23 mouse cellular contexts compared by ENCODE assay signal in the genomic region with DNA sequence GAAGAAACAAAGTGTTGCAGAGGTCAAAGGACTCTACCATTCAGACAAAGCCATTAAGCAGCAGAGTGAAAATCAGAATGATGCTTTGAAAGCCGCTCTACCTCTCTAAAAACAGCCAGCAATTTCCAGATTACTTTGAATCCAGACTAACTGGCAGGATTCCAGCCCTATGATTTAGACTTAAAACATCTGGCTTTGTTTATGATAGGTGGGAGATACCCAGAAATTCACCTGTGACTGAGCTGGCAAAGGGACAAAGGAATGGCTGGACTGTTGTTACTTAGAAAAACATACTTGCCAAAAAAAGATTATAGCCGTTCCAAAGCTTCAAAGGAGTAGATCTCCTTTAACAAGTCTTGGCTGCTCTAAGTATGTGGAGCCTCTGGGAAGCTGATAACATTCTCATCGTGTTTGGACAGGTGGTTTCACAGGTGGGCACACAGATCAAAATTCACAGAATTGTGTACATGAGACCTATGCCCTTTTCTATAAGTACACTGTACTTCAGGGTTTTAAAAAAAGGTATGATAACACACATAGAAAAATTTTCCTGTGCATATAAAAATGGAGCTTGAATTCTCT.
DNase-seq lines count a peak whose midpoint lies in the region; ATAC-seq and TF ChIP-seq lines count a peak whose summit lies in the region.
"Had no signal": no experiment of that assay in that cellular context is flagged by ENCODE, and none has a peak within 500 bp of the region (broad histone marks: within the 10 kb centered on the region; RNA-seq: fewer than 3 reads in every experiment).

No protein-coding gene starts in this region.

- WGBS in lung, embryonic 14.5 days: 24% methylated on average over 3 of the region's 3 CpGs

- H3K27ac ChIP-seq in lung, embryonic 14.5 days (ENCODE audit: low read depth): 0 out of 2 replicates have a peak overlapping the region, but pooled peaks have one; percentile 8
- H3K27ac ChIP-seq: heart, embryonic 15.5 days; hindbrain, embryonic 14.5 days; limb, embryonic 12.5 days had no signal

- H3K9me3 ChIP-seq in lung, embryonic 14.5 days (ENCODE audit: low read depth, low read length): no peaks in the 10 kb centered on the region
- H3K9me3 ChIP-seq: heart, embryonic 15.5 days; limb, embryonic 12.5 days had no signal

- H3K9ac ChIP-seq in lung, embryonic 14.5 days: no peak overlapping the region
- H3K9ac ChIP-seq: heart, embryonic 15.5 days; hindbrain, embryonic 14.5 days; limb, embryonic 12.5 days had no signal

- H3K4me2 ChIP-seq in lung, embryonic 14.5 days: no peak overlapping the region
- H3K4me2 ChIP-seq: heart, embryonic 15.5 days; hindbrain, embryonic 14.5 days; limb, embryonic 12.5 days; liver, embryonic 11.5 days had no signal

- H3K36me3 ChIP-seq in lung, embryonic 14.5 days (ENCODE audit: insufficient read depth): no peaks in the 10 kb centered on the region
- H3K36me3 ChIP-seq: heart, embryonic 15.5 days; limb, embryonic 12.5 days had no signal

- no peaks in the 10 kb centered on the region for H3K27me3 ChIP-seq in lung, embryonic 14.5 days (ENCODE audit: insufficient read depth, low read length)
- H3K27me3 ChIP-seq: heart, embryonic 15.5 days; limb, embryonic 12.5 days had no signal

- intact Hi-C loops in heart, postnatal 36 days (cut with DNase I): no loop called here

- ATAC-seq in lung, embryonic 14.5 days (ENCODE audit: insufficient read depth): peak; percentile 71; the same call in 1 of the 2 replicates
- ATAC-seq: forebrain, embryonic 14.5 days; intestine, postnatal 0 days had no signal

- DNase-seq in heart, adult 11 months: peak; percentile 85
- DNase-seq in heart, postnatal 36 days: no peak
- DNase-seq in lung, embryonic 14.5 days: peak; percentile 34
- no peak for DNase-seq in lung, postnatal 4 days
- peak; percentile 0 for DNase-seq in forelimb bud, embryonic 11.5 days (ENCODE audit: low read depth, low spot score)
- DNase-seq in kidney, adult 9 months: no peak
- no peak for DNase-seq in urinary bladder, adult 18-20 months (ENCODE audit: low spot score in 2 of 2)
- DNase-seq: adrenal gland, postnatal 14 days; cerebellum, adult 11-12 months; cerebellum, adult 9-11 months; gastrocnemius, postnatal 25 days; kidney, postnatal 25 days; lung, postnatal 10 days; midbrain, embryonic 14.5 days; right cerebral cortex, postnatal 14 days; thymus, postnatal 14 days had no signal

- no peak for TF ChIP-seq CTCF in lung, embryonic 14.5 days (IDR thresholded peaks at IDR 0.05; ENCODE audit: low read depth)

- no peaks in the 10 kb centered on the region for H3K4me1 ChIP-seq in lung, embryonic 14.5 days (ENCODE audit: insufficient read depth)
- H3K4me1 ChIP-seq: heart, embryonic 15.5 days; limb, embryonic 12.5 days had no signal

- H3K4me3 ChIP-seq in lung, embryonic 14.5 days (ENCODE audit: low read depth, low read length): no peak overlapping the region
- H3K4me3 ChIP-seq: heart, adult 2 months; heart, embryonic 15.5 days; limb, embryonic 12.5 days had no signal

Comparison
In these comparisons a context has a peak if more than half of its experiments do, and no peak if none do; other contexts are left out.
1. DNase-seq: peak in heart, adult 11 months (single experiment), lung, embryonic 14.5 days (single experiment) and forelimb bud, embryonic 11.5 days (single experiment); none in heart, postnatal 36 days (0 of 2), lung, postnatal 4 days (0 of 2), kidney, adult 9 months (single experiment) and urinary bladder, adult 18-20 months (0 of 2).